Mouse (Mus musculus) left cerebral cortex, adult 2 months (tissue): ENCODE results near the gene Fbxl4. TPM values are rescaled to one million over a fixed set of nuclear protein-coding genes. Genes with fewer than 3 reads are reported as not detected.

Source experiments
- DNase-seq, 2 experiments: peaks; one replicate each; pipeline ENCODE4 v3.0.0; 2021 to 2022; ENCODE audit warnings: low spot score in 2 of 2, mixed read lengths in 1 of 2; ENCODE audit errors: extremely low spot score in 1 of 2
- H3K27ac ChIP-seq: fragments of 200-600 bp; 2 replicates; pipeline ENCODE4 v1.8.1; 2022
- H3K4me3 ChIP-seq: fragments of 200-600 bp; 2 replicates; pipeline ENCODE4 v1.8.1; 2022
- CTCF ChIP-seq: fragments of 200-600 bp; IDR thresholded peaks from 2 replicates; pipeline ENCODE4 v1.8.1; 2022; ENCODE audit warnings: antibody characterized with exemption, mild to moderate bottlenecking, moderate library complexity
- intact Hi-C: fragments of 180-260 bp; cut with DNase I; formaldehyde crosslinking; loops from one replicate; pipeline ENCODE4 v1.15.1; 2025
- total RNA-seq, 2 experiments: library from RNA; stranded (reverse); gene quantifications; 2 replicates each; pipeline ENCODE4 v1.2.3; 2021

Fbxl4 gene
- total RNA-seq, 2 experiments from 2014 or later = 15.2 to 17.6 TPM

DNA sequence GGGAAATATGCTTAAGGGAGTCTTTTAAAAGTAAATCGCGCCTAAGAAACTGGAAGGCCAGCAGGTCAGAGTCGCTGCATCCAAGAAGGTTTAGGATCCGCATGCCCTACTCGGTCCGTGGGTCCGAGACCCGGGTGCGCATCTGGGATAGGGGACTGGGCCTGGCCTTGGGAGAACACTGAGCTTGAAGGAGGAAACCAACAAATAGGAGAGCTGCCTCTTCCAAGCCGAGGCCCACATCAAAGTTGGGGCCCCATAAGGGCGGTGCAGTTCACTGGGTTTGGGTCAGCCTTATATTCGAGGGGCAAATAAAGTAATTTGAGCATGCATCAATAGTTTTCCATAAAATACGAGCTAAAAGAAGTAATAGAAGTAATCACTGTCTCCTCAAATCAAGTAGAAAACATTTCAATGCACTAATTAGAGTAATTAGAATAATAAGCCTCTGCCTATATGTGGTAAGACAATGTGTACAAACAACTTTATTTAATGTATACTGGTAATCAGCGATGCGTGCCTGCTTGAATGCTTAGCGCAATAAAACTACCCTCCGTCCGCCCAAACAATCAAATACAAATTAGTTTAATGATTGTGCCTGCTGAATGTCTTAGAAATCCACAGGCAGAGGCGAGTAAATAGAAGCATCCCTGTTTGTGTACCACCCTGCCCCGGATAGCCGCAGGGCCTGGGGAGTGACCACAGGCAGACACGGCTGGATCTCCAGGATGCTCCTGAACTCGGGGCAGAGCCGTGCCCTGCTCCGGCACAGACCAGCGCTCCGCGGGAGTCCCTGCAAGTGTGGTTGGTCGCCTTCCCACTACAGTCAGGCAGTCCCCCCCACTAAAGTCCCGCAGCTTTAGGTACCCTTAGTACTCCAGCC is 121.4 kb downstream of the Fbxl4 start:
- H3K27ac ChIP-seq = peak overlapping the region; percentile 89
- intact Hi-C loops = loop anchor here (2.0 to 10.0 kb wide), 6 partner anchors 121 to 1762 kb away; partner anchors contain the start of gene Fbxl4
- peak in 1 of 2 experiments; percentile 29 for DNase-seq
- no peak for TF ChIP-seq CTCF
- H3K4me3 ChIP-seq = peak overlapping the region; percentile 55

DNA sequence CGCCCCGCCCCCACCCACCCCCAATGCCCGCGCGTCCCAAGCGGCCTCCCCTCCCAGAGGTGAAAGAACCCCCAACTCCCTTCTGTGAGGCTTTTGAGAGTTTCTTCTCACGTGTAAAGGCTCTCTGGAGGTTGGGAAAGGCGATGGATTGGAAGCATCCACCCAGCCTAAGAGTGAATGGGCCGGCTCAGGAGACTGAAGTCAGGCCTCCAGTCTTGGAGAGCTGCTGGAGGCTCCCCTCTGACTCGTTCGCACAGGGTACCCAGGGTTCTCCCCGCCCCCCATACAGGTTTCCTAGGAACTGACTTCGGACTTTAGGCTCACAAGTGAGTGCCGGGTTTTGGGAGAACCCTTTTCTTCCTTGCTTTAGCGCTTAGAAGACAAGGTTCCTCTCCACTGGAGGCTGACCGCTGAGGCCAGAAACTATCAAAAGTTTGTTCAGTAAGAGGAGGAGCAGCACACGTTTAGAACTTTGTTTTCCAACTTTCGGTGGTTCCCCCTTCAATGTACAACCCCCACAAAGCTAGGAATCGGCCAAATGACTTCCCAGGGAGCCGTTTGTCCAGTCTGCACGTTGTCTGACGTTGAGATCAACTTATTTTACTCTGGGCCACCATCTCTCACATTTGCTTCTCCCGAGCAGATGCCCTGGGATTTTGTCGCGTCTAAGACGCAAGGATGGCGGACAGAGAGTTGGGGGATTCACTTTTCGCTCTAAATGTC is 122.2 kb downstream of the Fbxl4 start:
- DNase-seq = peak in 1 of 2 experiments; percentile 25
- Histone ChIP-seq H3K4me3 (peak overlapping the region; percentile 55), H3K27ac (peak overlapping the region; percentile 71; the same call in 1 of the 2 replicates)
- intact Hi-C loops = loop anchor here (2.0 to 10.0 kb wide), 7 partner anchors 122 to 1761 kb away; partner anchors contain the start of gene Fbxl4
- TF ChIP-seq CTCF = no peak

- no peak for TF ChIP-seq CTCF
- peak in 1 of 2 experiments; percentile 28 for DNase-seq
- Histone ChIP-seq H3K4me3 (peak overlapping the region; percentile 25), H3K27ac (peak overlapping the region; percentile 71)
- intact Hi-C loops = loop anchor here (5.0 kb wide), 1 partner anchor 1122 kb away; no protein-coding TSS in a partner anchor
Measured at GRCm38 (mm10) chr4:22480091-22480857, 122.9 kb downstream of the Fbxl4 start.

DNA sequence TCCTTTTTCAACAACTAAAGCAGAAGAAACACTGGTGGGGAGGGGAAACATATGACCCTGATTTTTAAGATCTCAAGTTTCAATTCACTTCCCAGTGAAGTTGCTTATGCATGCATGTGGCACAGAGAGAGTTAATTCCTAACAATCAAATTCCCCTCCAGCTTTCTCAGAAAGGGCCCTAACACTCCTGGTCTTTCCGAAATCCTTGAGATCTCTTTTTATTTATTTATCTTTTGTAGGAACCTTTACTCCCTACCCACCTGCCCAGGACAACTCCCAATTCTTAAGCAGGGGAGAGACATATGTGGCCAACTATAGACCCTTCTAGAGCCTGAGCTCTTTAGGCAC is 123.5 kb downstream of the Fbxl4 start:
- Histone ChIP-seq H3K4me3 (no peak overlapping the region; the same call in 1 of the 2 replicates), H3K27ac (peak overlapping the region; percentile 71; the same call in 1 of the 2 replicates)
- TF ChIP-seq CTCF = no peak
- DNase-seq = no peak
- intact Hi-C loops = loop anchor here (5.0 kb wide), 1 partner anchor 1121 kb away; no protein-coding TSS in a partner anchor

DNA sequence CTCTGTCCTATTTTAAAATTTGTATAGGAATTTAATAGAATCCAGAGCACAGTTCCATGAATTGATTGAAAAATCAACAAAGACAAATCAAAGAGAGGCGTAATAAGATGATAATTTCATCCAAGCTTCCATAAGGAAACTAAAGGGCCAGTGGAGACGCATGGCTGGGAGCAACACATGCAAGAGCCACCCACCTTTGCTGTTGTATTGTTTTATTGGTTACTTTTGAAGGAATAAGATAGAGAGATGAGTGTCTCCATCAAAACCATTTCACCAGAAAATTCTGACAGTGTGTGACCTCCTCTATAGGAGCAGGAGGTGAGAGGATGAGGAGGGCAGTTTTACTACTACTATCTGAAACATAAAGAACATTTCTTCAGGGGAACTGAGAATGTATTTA is 124.8 kb downstream of the Fbxl4 start:
- no peak for TF ChIP-seq CTCF
- DNase-seq = no peak
- Histone ChIP-seq H3K27ac (no peak overlapping the region; the same call in 1 of the 2 replicates), H3K4me3 (peak overlapping the region; percentile 52)
- intact Hi-C loops = loop anchor here (5.0 kb wide), 1 partner anchor 1120 kb away; no protein-coding TSS in a partner anchor

DNA sequence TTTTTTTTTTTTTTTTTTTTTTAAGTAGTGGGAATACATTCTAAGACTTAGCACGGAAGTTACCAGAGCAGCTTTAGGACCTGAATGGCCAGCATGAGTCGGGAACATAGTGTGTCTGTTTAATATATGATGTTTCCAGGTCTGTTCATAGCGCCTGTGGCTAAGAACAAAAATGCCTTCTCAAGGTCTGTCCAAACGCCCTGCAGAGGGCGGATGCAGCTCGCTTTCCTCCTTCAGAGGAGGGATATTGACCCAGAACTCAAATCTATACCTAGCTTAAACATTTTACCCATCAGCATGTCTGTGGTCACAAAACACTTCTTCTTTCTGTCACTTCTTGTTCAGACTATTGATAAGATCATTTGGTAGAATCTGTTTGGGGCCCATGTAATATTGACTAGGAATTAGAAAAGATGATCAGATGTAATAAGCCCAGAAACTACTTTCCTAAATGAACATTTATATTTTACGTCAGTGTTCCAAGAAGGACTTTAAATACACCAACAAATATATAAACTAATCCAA is 125.5 kb downstream of the Fbxl4 start:
- Histone ChIP-seq H3K4me3 (peak overlapping the region; percentile 52), H3K27ac (no peak overlapping the region; the same call in 1 of the 2 replicates)
- intact Hi-C loops = loop anchor here (5.0 kb wide), 1 partner anchor 1119 kb away; no protein-coding TSS in a partner anchor
- DNase-seq = no peak
- peak; percentile 40 for TF ChIP-seq CTCF

GRCm38 (mm10) chr4:22483548-22483947 is 126.2 kb downstream of the Fbxl4 start:
- Histone ChIP-seq H3K4me3 (peak overlapping the region; percentile 52), H3K27ac (0 out of 2 replicates have a peak overlapping the region, but pooled peaks have one; percentile 30)
- DNase-seq = no peak
- no peak for TF ChIP-seq CTCF
- intact Hi-C loops = loop anchor here (5.0 kb wide), 1 partner anchor 1119 kb away; no protein-coding TSS in a partner anchor

Other genes starting within 250 kb of the Fbxl4 start
- gene Pou3f2, start 130.8 kb downstream of the Fbxl4 start, total RNA-seq = 10 to 100 TPM; 27.2 TPM